Mouse (Mus musculus): ENCODE measurements around the gene 1700020A23Rik. TPM values are rescaled to one million over a fixed set of nuclear protein-coding genes. Genes with fewer than 3 reads are reported as not detected.

Gene 1700020A23Rik
- polyA plus RNA-seq, 1 experiment, result not detected

GRCm38 (mm10) chr2:130438861-130439260, 33.8 kb downstream of the 1700020A23Rik start:
- 87% methylated on average over 3 of the region's 3 CpGs for WGBS
- Histone ChIP-seq H3K27me3 (ENCODE audit: control insufficient read depth, insufficient read depth, low read length) (no peaks in the 10 kb centered on the region), H3K4me1 (ENCODE audit: control insufficient read depth, insufficient read depth, insufficient read length, low read length) (no peaks in the 10 kb centered on the region), H3K36me3 (ENCODE audit: control insufficient read depth, insufficient read depth, low read length) (peaks cover 55% of the 10 kb centered on the region), H3K4me3 (ENCODE audit: low read depth, low read length) (no peak overlapping the region), H3K27ac (ENCODE audit: insufficient read depth, low read depth, low read length) (no peak overlapping the region)
- TF ChIP-seq POLR2A (IDR thresholded peaks at IDR 0.05; ENCODE audit: low read depth, low read length) (no peak), CTCF (IDR thresholded peaks at IDR 0.05; ENCODE audit: extremely low read depth, insufficient read length, insufficient replicate concordance, low read depth, low read length) (no peak)

GRCm38 (mm10) chr2:130439840-130440480, 34.9 kb downstream of the 1700020A23Rik start:
- H3K4me1 ChIP-seq (ENCODE audit: control insufficient read depth, insufficient read depth, insufficient read length, low read length), result no peaks in the 10 kb centered on the region
- TF ChIP-seq POLR2A (IDR thresholded peaks at IDR 0.05; ENCODE audit: low read depth, low read length), result no peak
- no peak for TF ChIP-seq CTCF (IDR thresholded peaks at IDR 0.05; ENCODE audit: extremely low read depth, insufficient read length, insufficient replicate concordance, low read depth, low read length)
- H3K4me3 ChIP-seq (ENCODE audit: low read depth, low read length), result no peak overlapping the region
- no peak overlapping the region for H3K27ac ChIP-seq (ENCODE audit: insufficient read depth, low read depth, low read length)
- WGBS, result 91% methylated on average over 4 of the region's 4 CpGs
- peaks cover 60% of the 10 kb centered on the region for H3K36me3 ChIP-seq (ENCODE audit: control insufficient read depth, insufficient read depth, low read length)
- H3K27me3 ChIP-seq (ENCODE audit: control insufficient read depth, insufficient read depth, low read length), result no peaks in the 10 kb centered on the region

GRCm38 (mm10) chr2:130442162-130442561, 37.1 kb downstream of the 1700020A23Rik start:
- 86% methylated on average over 10 of the region's 10 CpGs for WGBS
- H3K36me3 ChIP-seq (ENCODE audit: control insufficient read depth, insufficient read depth, low read length), result peaks cover 60% of the 10 kb centered on the region
- no peaks in the 10 kb centered on the region for H3K27me3 ChIP-seq (ENCODE audit: control insufficient read depth, insufficient read depth, low read length)
- no peak overlapping the region for H3K4me3 ChIP-seq (ENCODE audit: low read depth, low read length)
- H3K27ac ChIP-seq (ENCODE audit: insufficient read depth, low read depth, low read length), result no peak overlapping the region
- TF ChIP-seq CTCF (IDR thresholded peaks at IDR 0.05; ENCODE audit: extremely low read depth, insufficient read length, insufficient replicate concordance, low read depth, low read length) (no peak), POLR2A (IDR thresholded peaks at IDR 0.05; ENCODE audit: low read depth, low read length) (no peak)
- no peaks in the 10 kb centered on the region for H3K4me1 ChIP-seq (ENCODE audit: control insufficient read depth, insufficient read depth, insufficient read length, low read length)

- H3K27ac ChIP-seq (ENCODE audit: insufficient read depth, low read depth, low read length), result no peak overlapping the region
- no peaks in the 10 kb centered on the region for H3K27me3 ChIP-seq (ENCODE audit: control insufficient read depth, insufficient read depth, low read length)
- H3K4me1 ChIP-seq (ENCODE audit: control insufficient read depth, insufficient read depth, insufficient read length, low read length), result peaks cover 12% of the 10 kb centered on the region; the same call in 1 of the 2 replicates
- no peak for TF ChIP-seq CTCF (IDR thresholded peaks at IDR 0.05; ENCODE audit: extremely low read depth, insufficient read length, insufficient replicate concordance, low read depth, low read length)
- TF ChIP-seq POLR2A (IDR thresholded peaks at IDR 0.05; ENCODE audit: low read depth, low read length), result no peak
- no peak overlapping the region for H3K4me3 ChIP-seq (ENCODE audit: low read depth, low read length)
- H3K36me3 ChIP-seq (ENCODE audit: control insufficient read depth, insufficient read depth, low read length), result peaks cover 9% of the 10 kb centered on the region
Observed at GRCm38 (mm10) chr2:130448449-130448848, 43.4 kb downstream of the 1700020A23Rik start.

- Histone ChIP-seq H3K27me3 (ENCODE audit: control insufficient read depth, insufficient read depth, low read length) (no peaks in the 10 kb centered on the region), H3K36me3 (ENCODE audit: control insufficient read depth, insufficient read depth, low read length) (peaks cover 3% of the 10 kb centered on the region), H3K4me3 (ENCODE audit: low read depth, low read length) (peak overlapping the region; percentile 88), H3K27ac (ENCODE audit: insufficient read depth, low read depth, low read length) (no peak overlapping the region), H3K4me1 (ENCODE audit: control insufficient read depth, insufficient read depth, insufficient read length, low read length) (peaks cover 12% of the 10 kb centered on the region; the same call in 1 of the 2 replicates)
- whole genome bisulfite sequencing, result 5% methylated on average over 17 of the region's 17 CpGs
- TF ChIP-seq CTCF (IDR thresholded peaks at IDR 0.05; ENCODE audit: extremely low read depth, insufficient read length, insufficient replicate concordance, low read depth, low read length) (no peak), POLR2A (IDR thresholded peaks at IDR 0.05; ENCODE audit: low read depth, low read length) (no peak)
Observed at GRCm38 (mm10) chr2:130449021-130449793, 44.1 kb downstream of the 1700020A23Rik start.

- under 1% methylated on average over 48 of the region's 50 CpGs for WGBS
Observed at GRCm38 (mm10) chr2:130449794-130450433, 44.9 kb downstream of the 1700020A23Rik start, which contains the start of gene Ptpra. Gene Ptpra, plus strand, starts transcription at chr2:130450278.

More at GRCm38 (mm10) chr2:130449794-130450433, 44.9 kb downstream of the 1700020A23Rik start, which contains the start of gene Ptpra:
- Histone ChIP-seq H3K36me3 (ENCODE audit: control insufficient read depth, insufficient read depth, low read length) (no peaks in the 10 kb centered on the region), H3K4me1 (ENCODE audit: control insufficient read depth, insufficient read depth, insufficient read length, low read length) (peaks cover 12% of the 10 kb centered on the region; the same call in 1 of the 2 replicates), H3K27me3 (ENCODE audit: control insufficient read depth, insufficient read depth, low read length) (no peaks in the 10 kb centered on the region), H3K4me3 (ENCODE audit: low read depth, low read length) (peak within 1 kb of the TSS; percentile 88), H3K27ac (ENCODE audit: insufficient read depth, low read depth, low read length) (peak within 1 kb of the TSS; percentile 67; the same call in 1 of the 2 replicates)
- TF ChIP-seq CTCF (IDR thresholded peaks at IDR 0.05; ENCODE audit: extremely low read depth, insufficient read length, insufficient replicate concordance, low read depth, low read length) (no peak), POLR2A (IDR thresholded peaks at IDR 0.05; ENCODE audit: low read depth, low read length) (peak; percentile 68; the same call in 1 of the 2 replicates)
